Mouse (Mus musculus): ENCODE measurements around the gene Fam151b. TPM values are rescaled to one million over a fixed set of nuclear protein-coding genes. Genes with fewer than 3 reads are reported as not detected.

Fam151b gene
- polyA plus RNA-seq (2015; fragmentation: Nextera tagmentation; extraction: Ambion mirVana), result 0.28 TPM in 2 replicates

GRCm38 (mm10) chr13:92483852-92484463 is at the start of gene Fam151b:
TSS of gene Fam151b (minus strand) at chr13:92484015.
- H3K4me2 ChIP-seq (replicated peaks), result peak within 1 kb of the TSS; percentile 76
- H3K27me3 ChIP-seq, result no peaks in the 10 kb centered on the region
- peaks cover 4% of the 10 kb centered on the region; the same call in 1 of the 2 replicates for H3K4me1 ChIP-seq
- H3K9me3 ChIP-seq (replicated peaks), result no peaks in the 10 kb centered on the region
- peak; percentile 99 for ATAC-seq (ENCODE audit: insufficient number of reproducible peaks, low FRiP score, low TSS enrichment, low read depth)
- WGBS, result 8% methylated on average over 19 of the region's 19 CpGs
- peak within 1 kb of the TSS; percentile 71 for H3K27ac ChIP-seq (replicated peaks)
- peak within 1 kb of the TSS; percentile 54 for H3K4me3 ChIP-seq (replicated peaks)
- 0 out of 2 replicates have a peak, but pooled peaks cover 4% of the 10 kb centered on the region for H3K36me3 ChIP-seq
- H3K9ac ChIP-seq, result 0 out of 2 replicates have a peak within 1 kb of the TSS, but pooled peaks have one; percentile 1

DNA sequence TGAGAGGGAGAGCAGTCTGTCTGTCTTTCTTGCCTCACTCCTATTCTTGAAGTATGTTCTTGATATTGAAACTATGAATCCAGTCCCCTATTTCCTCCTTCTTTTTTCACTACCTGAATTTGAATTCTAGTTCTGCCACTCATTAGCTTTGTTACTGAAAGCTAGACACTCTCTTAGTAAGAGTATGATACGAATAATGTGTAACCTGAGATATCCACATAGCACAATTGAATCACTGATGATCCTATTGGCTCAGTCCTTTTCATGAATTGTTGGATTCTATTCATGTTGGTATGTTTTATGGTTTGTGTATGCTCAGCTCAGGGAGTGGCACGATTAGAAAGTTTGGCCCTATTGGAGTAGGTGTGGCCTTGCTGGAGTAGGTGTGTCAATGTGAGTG is 48.4 kb upstream of the Fam151b start:
- H3K9ac ChIP-seq, result no peak overlapping the region
- ATAC-seq (ENCODE audit: insufficient number of reproducible peaks, low FRiP score, low TSS enrichment, low read depth), result no peak
- 69% methylated on average over 2 of the region's 2 CpGs for WGBS
- H3K4me2 ChIP-seq (replicated peaks), result no peak overlapping the region
- H3K27me3 ChIP-seq, result no peaks in the 10 kb centered on the region
- H3K9me3 ChIP-seq (replicated peaks), result no peaks in the 10 kb centered on the region
- no peak overlapping the region for H3K27ac ChIP-seq (replicated peaks)
- H3K4me1 ChIP-seq, result 0 out of 2 replicates have a peak, but pooled peaks cover 11% of the 10 kb centered on the region
- no peaks in the 10 kb centered on the region for H3K36me3 ChIP-seq
- no peak overlapping the region for H3K4me3 ChIP-seq (replicated peaks)

DNA sequence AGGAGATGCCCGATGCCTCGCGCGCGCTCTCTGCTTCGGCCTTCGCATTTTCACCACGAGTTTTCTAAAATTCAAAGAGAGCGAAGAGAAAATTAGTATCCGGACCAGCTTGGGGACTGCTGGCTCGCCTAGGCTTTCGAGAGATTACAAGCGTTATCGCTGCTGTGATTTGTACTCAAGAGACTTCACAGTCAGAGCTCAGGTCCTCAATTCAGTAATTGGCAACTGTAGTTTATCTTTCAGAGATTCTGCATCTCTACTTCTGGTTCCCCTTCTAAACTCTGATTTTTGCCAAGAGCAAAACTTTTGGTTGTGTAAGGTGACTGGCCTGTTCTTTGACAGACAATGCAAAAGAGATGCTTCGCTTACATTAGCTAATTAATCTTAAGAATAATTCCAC is 47.4 kb upstream of the Fam151b start:
- Histone ChIP-seq H3K27me3 (no peaks in the 10 kb centered on the region), H3K9ac (peak overlapping the region; percentile 80), H3K4me1 (0 out of 2 replicates have a peak, but pooled peaks cover 11% of the 10 kb centered on the region), H3K4me2 (replicated peaks) (peak overlapping the region; percentile 64), H3K4me3 (replicated peaks) (peak overlapping the region; percentile 63), H3K27ac (replicated peaks) (peak overlapping the region; percentile 95), H3K9me3 (replicated peaks) (no peaks in the 10 kb centered on the region), H3K36me3 (no peaks in the 10 kb centered on the region)
- WGBS, result 4% methylated on average over 15 of the region's 15 CpGs
- peak; percentile 12; the same call in 1 of the 2 replicates for ATAC-seq (ENCODE audit: insufficient number of reproducible peaks, low FRiP score, low TSS enrichment, low read depth)

- WGBS, result under 1% methylated on average over 46 of the region's 46 CpGs
- H3K4me3 ChIP-seq (replicated peaks), result peak within 1 kb of the TSS; percentile 63
- H3K36me3 ChIP-seq, result no peaks in the 10 kb centered on the region
- ATAC-seq (ENCODE audit: insufficient number of reproducible peaks, low FRiP score, low TSS enrichment, low read depth), result peak; percentile 98
- peak within 1 kb of the TSS; percentile 64 for H3K4me2 ChIP-seq (replicated peaks)
- no peaks in the 10 kb centered on the region for H3K27me3 ChIP-seq
- 0 out of 2 replicates have a peak, but pooled peaks cover 11% of the 10 kb centered on the region for H3K4me1 ChIP-seq
- H3K9me3 ChIP-seq (replicated peaks), result no peaks in the 10 kb centered on the region
- peak within 1 kb of the TSS; percentile 80 for H3K9ac ChIP-seq
- peak within 1 kb of the TSS; percentile 95 for H3K27ac ChIP-seq (replicated peaks)
Observed at GRCm38 (mm10) chr13:92530721-92531211, 47.0 kb upstream of the Fam151b start, which contains the start of gene Zfyve16. TSS of gene Zfyve16 (minus strand) at chr13:92530868.

- 0 out of 2 replicates have a peak, but pooled peaks cover 11% of the 10 kb centered on the region for H3K4me1 ChIP-seq
- peak overlapping the region; percentile 64 for H3K4me2 ChIP-seq (replicated peaks)
- WGBS, result 1% methylated on average over 46 of the region's 47 CpGs
- peak overlapping the region; percentile 95 for H3K27ac ChIP-seq (replicated peaks)
- no peaks in the 10 kb centered on the region for H3K27me3 ChIP-seq
- peak overlapping the region; percentile 63 for H3K4me3 ChIP-seq (replicated peaks)
- H3K9ac ChIP-seq, result peak overlapping the region; percentile 80
- H3K9me3 ChIP-seq (replicated peaks), result no peaks in the 10 kb centered on the region
- H3K36me3 ChIP-seq, result no peaks in the 10 kb centered on the region
- peak; percentile 91 for ATAC-seq (ENCODE audit: insufficient number of reproducible peaks, low FRiP score, low TSS enrichment, low read depth)
Observed at GRCm38 (mm10) chr13:92529828-92530720, 46.3 kb upstream of the Fam151b start.

DNA sequence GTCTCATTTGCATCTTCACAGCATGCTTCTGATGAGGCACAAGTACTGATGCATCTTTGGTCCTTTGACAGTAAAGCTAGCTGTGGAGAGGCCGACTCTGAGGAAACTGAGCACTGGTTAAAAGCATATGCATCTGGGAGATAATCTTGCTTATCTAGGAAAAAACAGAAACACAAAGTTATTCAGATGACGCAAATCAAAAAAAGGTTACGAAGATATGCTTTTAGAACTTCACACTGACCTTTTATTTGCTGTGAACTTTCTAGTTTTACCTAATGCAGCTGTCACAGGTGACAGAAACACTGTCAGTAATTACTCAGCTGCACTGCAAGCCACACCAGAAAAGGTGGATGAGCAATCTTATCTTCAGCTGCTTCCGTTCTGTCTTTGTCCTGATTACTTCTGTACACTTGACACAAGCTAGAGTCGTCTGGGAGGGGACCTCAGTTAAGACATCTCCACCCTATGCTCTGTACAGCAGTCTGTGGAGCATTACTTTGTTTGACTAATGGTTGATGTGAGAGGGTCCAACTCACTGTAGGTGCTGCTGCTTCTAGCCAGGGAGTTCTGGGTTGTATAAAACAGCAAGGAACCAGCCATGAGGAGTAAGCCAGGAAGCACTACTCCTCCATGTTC is 39.5 kb upstream of the Fam151b start:
- no peak overlapping the region for H3K9ac ChIP-seq
- H3K4me3 ChIP-seq (replicated peaks), result no peak overlapping the region
- 89% methylated on average over 5 of the region's 5 CpGs for WGBS
- no peaks in the 10 kb centered on the region for H3K4me1 ChIP-seq
- H3K27me3 ChIP-seq, result no peaks in the 10 kb centered on the region
- H3K9me3 ChIP-seq (replicated peaks), result no peaks in the 10 kb centered on the region
- H3K36me3 ChIP-seq, result peaks cover 30% of the 10 kb centered on the region
- no peak overlapping the region for H3K27ac ChIP-seq (replicated peaks)
- ATAC-seq (ENCODE audit: insufficient number of reproducible peaks, low FRiP score, low TSS enrichment, low read depth), result no peak
- H3K4me2 ChIP-seq (replicated peaks), result no peak overlapping the region

GRCm38 (mm10) chr13:92504871-92505270 is 21.1 kb upstream of the Fam151b start:
- Histone ChIP-seq H3K27me3 (no peaks in the 10 kb centered on the region), H3K4me2 (replicated peaks) (no peak overlapping the region), H3K9me3 (replicated peaks) (no peaks in the 10 kb centered on the region), H3K4me1 (no peaks in the 10 kb centered on the region), H3K4me3 (replicated peaks) (no peak overlapping the region), H3K9ac (no peak overlapping the region), H3K36me3 (peaks cover 36% of the 10 kb centered on the region), H3K27ac (replicated peaks) (no peak overlapping the region)
- 88% methylated on average over 12 of the region's 12 CpGs for WGBS
- ATAC-seq (ENCODE audit: insufficient number of reproducible peaks, low FRiP score, low TSS enrichment, low read depth), result no peak

DNA sequence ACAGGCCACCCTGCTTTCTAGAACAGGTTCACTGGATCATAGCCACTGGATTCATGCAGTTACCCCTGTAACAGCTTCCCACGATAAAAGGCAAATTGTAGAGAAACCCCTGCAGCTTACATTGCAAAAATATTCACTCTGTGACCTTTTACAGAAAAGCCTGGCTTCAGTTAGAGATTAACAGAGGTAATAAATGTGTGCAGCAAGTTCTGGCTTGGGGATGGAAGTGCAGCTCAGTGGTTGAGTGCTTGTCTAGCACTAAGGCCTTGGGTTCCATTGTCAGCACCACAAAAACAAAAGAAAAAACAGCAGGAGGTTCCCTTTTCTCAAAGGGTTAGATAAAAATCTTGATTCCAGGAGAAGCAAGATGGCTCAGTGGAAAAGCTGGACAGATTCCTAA is 8.1 kb upstream of the Fam151b start:
- no peak overlapping the region for H3K27ac ChIP-seq (replicated peaks)
- H3K27me3 ChIP-seq, result no peaks in the 10 kb centered on the region
- no peak overlapping the region for H3K9ac ChIP-seq
- no peaks in the 10 kb centered on the region for H3K9me3 ChIP-seq (replicated peaks)
- no peak overlapping the region for H3K4me2 ChIP-seq (replicated peaks)
- H3K4me1 ChIP-seq, result no peaks in the 10 kb centered on the region
- H3K4me3 ChIP-seq (replicated peaks), result no peak overlapping the region
- peaks cover 23% of the 10 kb centered on the region for H3K36me3 ChIP-seq
- ATAC-seq (ENCODE audit: insufficient number of reproducible peaks, low FRiP score, low TSS enrichment, low read depth), result no peak
- 85% methylated on average over 1 of the region's 1 CpGs for WGBS

GRCm38 (mm10) chr13:92490817-92491216 is 7.0 kb upstream of the Fam151b start:
- H3K9ac ChIP-seq, result no peak overlapping the region
- H3K4me2 ChIP-seq (replicated peaks), result no peak overlapping the region
- H3K27me3 ChIP-seq, result no peaks in the 10 kb centered on the region
- ATAC-seq (ENCODE audit: insufficient number of reproducible peaks, low FRiP score, low TSS enrichment, low read depth), result peak; percentile 63; the same call in 1 of the 2 replicates
- H3K4me3 ChIP-seq (replicated peaks), result no peak overlapping the region
- H3K36me3 ChIP-seq, result peaks cover 23% of the 10 kb centered on the region
- WGBS, result 51% methylated on average over 4 of the region's 4 CpGs
- H3K9me3 ChIP-seq (replicated peaks), result no peaks in the 10 kb centered on the region
- no peak overlapping the region for H3K27ac ChIP-seq (replicated peaks)
- no peaks in the 10 kb centered on the region for H3K4me1 ChIP-seq

DNA sequence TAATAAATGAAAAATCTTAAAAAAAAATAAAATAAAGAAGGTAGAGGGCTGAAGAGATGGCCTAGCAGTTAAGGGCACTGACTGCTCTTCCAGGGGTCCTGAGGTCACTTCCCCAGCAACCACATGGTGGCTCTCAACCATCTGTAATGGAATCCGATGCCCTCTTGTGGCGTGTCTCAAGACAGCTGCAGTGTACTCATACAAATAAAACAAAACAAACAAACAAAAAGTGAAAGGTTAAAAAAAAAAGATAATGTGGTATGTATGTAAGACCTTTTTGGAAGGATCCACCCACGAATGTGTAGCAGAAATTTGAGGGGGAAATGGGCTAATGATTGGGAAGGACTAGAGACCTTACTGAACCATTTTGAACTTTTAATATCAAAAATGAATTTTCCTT is 467 bp downstream of the Fam151b start:
- Histone ChIP-seq H3K4me3 (replicated peaks) (peak overlapping the region; percentile 54), H3K4me2 (replicated peaks) (peak overlapping the region; percentile 76), H3K4me1 (peaks cover 4% of the 10 kb centered on the region; the same call in 1 of the 2 replicates), H3K9ac (no peak overlapping the region), H3K9me3 (replicated peaks) (no peaks in the 10 kb centered on the region), H3K27me3 (no peaks in the 10 kb centered on the region), H3K36me3 (0 out of 2 replicates have a peak, but pooled peaks cover 4% of the 10 kb centered on the region), H3K27ac (replicated peaks) (peak overlapping the region; percentile 71)
- ATAC-seq (ENCODE audit: insufficient number of reproducible peaks, low FRiP score, low TSS enrichment, low read depth), result no peak
- 2% methylated on average over 3 of the region's 3 CpGs for WGBS
